Mouse (Mus musculus) frontal cortex, postnatal 25 days (tissue): ENCODE data around the gene Rai1.

Source experiments
- DNase-seq, 2 experiments: peaks; one replicate each; pipeline ENCODE4 v3.0.0; 2022; ENCODE audit warnings: low spot score in 2 of 2

Gene Rai1

DNA sequence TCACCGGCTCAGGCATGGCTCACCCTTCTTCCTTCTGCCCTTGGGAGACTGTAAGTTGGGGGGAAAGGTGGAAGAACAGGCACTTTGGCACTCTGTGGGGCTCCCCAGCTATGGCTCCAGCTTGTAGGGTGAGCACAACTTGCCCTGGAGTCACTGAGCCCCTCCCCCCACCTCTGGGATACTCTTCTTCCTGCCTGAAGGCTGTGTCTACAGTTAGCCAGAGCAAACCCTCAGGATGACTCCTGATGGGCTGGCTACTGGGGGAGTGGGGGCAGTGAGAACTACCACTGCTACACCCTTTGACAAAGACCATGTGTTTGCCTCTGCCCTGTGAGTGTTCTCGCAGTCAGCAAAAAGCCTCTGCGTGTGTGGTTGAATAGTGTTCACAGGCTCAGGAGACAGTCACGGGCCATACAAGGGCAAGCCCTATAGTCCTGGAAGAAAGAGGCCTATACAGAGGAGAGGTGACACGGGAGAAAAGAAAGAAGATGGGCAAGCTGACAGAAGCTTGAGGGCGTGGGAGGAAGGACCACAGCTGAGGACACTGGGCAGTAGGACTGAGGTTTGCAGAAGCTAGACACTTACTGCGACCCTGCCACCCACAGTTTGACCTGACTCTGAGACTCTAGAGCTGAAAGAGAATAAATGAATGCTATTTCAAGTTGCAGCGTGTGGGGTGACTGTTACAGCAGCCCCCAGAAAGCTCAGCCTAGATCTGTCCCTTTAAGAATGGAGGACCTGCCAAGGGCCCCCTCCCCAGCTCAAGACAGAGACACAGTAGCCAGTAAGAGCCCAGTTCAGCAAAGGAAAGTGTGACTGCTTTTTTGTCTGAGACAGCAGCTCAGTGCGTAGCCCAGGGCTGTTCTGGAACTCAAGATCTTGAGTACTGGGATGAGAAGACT is 9.7 kb upstream of the Rai1 start:
- no peak for DNase-seq

DNA sequence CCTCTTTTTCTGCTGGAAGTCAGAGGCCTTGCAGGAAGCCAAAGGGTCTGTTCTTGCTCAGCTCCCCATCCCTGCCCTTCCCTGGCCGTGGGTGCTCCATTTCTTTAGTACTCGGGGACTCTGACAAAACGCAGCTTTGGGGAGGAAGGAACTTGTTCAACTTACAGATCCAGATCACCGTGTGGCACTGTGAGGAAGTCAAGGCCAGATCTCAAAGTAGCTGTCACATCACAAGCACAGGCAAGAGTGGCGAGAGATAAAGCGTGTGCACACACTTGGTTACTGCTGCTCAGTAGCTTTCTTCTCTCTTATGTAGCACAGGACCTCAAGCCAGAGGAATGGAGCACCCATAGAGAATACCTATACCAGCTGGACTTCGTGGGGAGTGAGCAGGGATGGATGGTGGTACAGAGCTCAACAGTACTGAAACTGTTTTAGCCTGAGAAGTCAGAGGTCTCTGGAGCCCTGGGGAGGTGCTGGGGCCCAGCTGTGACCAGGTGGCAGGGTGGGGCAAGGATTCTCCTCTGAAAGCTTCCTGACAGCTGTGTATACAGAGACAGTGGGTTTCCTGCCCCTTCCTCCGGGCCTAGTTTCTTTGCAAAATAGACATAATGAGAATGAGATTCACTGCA is 5.1 kb upstream of the Rai1 start:
- DNase-seq, result no peak

DNA sequence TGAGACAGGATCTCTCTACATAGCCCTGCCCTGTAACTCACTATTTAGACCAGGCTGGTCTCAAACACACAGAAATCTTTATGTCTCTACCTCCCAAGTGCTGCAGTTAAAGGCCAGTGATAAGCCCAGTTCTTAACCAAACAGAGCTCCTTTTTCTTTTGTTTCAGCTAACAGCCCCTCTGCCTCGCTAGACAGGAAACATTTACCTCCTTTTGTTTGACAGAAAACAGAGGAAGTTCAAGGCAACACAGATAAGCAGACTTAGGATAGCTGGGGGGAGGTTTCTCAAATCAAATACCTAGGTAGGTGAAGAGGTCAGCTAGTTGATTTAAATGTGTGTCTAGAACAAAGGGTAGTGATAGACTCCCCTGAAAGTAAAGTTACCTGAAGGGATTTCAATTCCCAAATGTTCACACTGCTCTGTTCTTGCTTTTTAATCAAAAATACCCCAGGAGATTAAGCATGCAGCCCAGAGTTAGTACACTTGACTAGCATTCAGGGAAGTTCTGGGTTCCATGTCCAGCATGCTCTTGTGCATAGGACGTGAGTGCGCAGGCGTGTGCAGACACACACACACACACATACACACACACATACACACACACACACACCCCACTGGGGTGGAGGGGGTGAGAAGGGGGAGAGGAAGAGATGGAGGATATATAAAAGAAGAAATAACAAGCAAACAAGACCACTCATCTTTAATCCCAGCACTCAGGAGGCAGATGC is 3.8 kb upstream of the Rai1 start:
- DNase-seq, result no peak

DNA sequence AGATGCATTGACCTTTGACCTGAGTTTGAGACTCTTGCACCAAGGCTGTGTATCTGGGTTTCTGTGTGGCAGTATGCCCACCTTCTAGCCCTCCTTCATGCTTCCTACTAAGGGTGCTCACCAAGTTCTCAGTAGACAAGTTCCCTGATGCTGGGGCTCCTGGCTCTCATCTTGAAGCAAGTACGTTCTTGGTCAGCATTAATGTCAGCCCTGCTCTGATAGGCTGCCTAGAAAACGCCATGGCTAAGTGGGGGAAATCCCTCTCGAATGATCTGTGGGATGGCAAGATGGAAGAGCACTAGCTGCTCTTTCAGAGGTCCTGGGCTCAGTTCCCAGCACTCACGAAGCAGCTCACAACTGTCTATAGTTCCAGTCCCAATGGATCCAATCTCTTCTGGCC is 2.8 kb upstream of the Rai1 start:
- DNase-seq, result no peak

DNA sequence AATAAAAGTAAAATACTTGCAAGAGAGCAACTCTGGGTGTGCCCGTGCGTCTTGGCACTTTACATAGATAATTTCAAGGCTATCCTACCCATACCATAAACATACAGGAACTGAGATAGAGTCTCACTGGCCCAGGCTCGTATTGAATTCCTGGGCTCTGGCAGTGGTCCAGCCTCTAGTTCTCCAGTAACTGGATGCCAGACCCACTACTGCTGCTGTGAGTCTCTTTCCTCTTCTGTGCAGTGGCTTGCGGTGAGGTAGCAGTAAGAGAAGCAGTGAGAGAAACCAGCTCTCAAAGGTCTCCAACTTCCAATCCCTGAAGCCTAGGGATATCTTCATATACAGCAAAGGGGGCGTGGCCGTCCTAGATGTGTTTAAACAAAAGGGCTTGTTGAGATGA is 2.1 kb upstream of the Rai1 start:
- no peak for DNase-seq

DNA sequence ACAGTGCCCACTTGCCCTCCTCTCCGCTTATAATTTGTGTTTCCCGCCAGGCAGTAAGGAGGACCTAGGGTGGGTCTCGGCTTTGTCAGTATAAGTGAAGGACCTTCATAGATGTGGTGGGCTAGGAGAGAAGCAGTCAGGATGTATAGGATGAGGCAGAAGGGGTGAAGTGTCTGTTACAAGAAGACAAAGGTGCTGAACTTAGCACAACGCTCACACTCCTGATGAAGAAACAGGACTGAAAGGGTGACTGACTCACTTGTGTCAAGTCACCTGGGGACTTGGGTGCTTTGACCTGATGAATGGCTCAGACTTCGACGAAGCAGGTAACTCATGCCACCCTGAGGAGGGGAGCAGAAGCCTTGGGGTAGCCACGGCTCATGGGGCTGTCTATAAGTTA is 1.2 kb upstream of the Rai1 start:
- no peak for DNase-seq

DNA sequence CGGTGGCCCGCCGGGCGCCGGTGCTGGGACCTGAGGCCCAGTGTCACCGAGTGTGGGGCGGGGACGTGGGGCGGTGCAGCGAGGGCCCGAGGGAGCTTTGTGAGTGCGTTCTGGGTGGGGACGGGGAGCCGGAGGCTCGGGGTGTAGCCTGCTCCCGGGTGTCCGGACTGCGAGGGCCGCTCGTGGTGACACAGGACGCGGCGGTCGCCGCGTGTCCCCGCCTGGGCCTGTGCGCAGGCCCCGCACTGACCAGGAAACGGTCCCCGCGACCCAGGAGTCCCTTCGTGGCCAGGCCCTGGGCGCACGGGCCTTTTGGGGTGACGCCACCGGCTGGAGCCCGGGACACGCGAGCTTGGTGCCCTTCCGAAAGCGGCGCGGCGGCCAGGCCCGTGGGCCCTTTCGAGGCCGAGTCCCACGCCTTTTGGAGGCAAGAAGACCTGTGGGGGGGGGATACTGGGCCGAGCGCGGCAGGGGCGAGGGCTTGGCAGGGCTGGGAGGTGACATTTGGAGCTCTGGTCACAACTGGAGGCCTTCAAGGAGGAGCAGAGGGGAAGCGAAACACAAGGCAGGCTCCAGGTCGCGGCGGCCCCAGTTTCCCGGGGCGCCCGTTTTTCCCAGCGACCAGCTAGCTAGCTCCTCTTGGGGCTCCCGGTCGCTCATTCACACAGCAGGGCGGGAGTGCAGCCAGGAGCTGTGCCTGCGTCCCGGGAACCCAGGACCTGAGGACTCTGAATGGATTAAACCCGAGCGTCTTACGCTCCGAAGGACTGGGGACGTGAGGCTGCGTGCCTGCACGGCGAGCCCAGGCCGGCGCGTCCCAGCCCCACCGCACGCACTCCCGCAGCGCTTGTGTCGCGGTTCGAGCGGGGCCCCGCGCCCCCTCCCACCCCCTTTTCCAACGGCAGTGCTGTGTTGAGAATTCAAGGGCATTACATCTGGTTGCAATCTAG is 1.1 kb downstream of the Rai1 start:
- DNase-seq, result peak; percentile 38 to 47

DNA sequence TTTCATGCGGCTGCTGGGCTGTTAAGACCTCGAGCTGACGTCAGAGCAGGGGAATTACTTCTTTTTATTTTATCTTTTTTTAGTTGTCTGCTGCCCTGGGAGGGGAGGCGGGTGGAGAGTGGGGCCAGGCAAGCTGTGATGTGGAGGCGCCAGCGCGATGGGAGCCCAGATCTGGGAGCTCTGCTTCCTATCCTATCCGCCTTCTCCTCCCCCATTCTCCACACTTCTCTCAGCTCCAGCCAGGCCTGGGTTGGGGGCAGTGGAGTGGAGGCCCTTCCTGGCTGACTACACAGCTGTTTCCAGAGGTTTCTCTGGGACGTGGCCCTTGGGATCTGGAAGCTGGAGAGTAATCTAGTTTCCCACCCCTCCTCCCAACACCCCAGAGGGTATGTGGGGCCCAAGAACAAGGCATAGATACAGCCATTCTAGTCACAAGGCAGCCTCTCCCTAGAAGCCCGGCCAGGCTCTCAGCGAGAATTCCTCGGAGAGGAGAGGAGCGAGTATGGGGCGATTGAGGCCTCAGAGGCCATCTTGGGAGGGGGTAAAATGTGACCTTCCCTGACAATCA is 1.8 kb downstream of the Rai1 start:
- peak; percentile 37 to 62 for DNase-seq

DNA sequence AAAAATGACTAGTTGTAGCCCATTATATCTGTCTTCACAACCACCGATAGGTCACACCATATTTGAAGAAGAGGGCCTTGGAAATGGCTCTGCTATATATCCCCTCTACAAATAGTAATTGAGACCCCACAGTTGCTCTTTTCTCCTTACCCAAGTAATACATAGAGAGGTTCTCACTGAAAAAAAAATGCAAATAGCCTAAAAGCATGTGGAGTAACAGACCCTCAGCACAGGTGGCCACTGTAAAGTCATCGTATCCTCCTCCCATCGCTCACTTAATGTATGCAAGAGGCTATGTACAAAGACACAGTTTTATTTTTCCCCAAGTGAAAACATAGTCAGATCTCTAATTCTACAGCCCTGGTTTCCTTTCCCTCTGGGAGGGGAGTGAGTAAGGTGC is 2.6 kb downstream of the Rai1 start:
- no peak for DNase-seq

DNA sequence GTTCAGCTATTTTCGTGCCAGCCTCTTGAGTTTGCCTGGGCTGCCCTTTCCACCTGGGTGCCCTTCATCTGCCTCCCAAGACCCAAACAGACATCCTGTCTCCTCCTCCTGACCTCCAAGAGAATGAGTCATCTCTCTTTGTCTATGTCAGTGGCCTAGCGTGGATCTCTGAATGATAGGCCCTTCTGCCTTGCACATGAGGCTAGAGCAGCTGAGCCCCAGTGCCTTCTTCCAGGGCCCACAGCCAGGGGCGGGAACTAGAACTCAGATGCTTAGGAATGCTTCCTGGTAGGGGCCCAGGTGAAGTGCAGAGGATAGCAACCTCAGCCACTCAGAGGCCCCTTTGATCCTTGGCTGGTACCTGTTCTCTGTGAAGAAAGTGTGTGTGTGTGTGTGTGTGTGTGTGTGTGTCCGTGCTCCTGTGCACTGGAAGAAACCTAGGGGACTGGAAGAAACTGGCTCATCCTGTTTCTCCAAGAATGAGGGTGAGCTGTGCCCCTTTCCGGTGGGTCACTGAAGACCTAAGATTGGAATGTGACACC is 3.9 kb downstream of the Rai1 start:
- DNase-seq, result no peak

DNA sequence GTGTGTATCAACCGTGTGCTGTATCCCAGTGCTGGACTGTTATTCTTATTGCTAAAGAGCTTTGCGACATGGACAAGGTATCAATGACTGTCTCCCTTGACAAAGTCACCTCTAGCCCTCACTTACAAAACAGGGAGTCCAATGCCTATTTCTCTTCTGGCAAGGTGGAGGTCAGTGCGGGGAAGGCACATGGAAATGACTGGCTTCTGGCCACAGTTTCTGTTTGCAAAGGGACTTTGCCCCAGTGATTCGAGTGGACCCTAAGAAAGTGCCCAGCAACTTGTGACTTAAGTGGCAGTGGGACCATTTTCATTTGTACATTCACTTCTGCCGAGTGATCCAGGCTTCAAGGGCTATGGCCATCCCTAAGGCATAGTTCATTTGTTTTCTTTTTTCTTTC is 5.6 kb downstream of the Rai1 start:
- no peak for DNase-seq

DNA sequence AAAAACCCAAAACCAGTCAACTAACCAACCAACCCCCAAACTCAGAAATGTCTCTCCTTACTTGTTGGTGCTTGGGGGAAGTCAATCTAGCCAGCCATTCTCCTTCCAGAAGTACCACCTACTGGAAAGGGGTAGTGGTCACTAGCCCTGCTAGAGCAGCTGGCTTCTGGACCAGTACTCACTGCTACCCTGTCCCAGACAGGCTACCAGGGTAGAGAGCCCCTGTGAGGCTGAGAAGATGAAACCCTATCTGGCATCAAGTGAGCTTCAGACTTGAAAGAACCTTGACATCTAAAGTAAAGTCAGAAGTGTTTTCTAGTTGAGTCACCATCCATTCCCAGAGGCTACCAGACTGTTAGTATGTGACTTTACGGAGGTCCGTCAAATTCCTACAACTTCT is 6.8 kb downstream of the Rai1 start:
- no peak for DNase-seq

DNA sequence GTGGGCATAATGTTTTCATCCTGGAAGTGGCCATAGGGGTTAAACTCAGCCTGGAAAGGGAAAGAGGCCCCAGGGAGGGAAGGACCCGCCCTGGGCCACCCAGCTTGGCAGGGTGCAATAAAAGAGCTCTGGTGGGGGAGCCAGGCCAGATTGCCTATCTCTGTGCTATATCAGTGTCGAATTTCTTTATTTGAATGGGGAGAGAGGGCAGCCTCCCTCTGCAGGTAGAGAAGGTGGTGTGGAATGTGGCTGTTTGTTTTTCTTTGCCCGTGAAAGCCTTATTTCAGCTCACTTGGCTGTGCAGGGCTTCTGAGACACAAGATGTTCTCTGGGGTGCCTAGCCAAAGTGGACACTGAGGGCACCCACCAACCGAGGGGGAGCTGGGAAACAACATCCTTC is 8.8 kb downstream of the Rai1 start:
- DNase-seq, result no peak

DNA sequence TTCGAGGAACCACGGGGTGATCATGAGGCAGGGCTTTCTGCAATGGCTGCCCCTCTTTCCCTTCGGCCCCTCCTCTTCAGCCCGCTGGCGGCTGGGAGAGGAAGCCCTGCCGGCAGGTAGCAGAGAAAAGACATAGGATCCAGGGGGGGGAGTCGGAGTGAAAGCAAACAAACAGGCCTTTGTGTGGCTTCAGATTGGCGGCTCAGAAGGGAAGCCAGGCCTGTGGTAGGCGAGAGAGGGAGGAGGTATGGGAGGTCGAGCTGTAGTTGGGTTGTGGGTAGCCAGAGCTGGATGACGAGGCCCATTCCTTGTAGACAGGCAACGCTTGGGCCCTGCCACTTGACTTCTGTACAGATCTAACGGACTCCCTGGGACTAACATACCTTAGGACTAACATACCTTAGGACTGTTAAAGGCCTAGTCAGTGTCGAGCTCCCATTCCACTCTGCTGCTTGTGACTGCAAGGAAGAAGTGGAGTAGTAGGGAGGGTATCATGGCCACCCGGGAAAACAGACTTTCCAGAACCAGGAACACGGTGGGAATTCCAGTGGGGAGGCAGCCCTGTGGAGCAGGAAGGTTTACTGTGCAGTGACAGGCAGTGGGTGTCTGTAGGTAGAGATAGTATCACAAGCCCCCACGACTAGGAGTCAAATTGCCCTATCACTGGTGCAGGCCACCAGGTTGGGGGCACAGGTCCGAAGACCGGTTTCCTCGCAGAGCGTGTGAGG is 9.6 kb downstream of the Rai1 start:
- peak in 1 of 2 experiments; percentile 22 for DNase-seq

DNA sequence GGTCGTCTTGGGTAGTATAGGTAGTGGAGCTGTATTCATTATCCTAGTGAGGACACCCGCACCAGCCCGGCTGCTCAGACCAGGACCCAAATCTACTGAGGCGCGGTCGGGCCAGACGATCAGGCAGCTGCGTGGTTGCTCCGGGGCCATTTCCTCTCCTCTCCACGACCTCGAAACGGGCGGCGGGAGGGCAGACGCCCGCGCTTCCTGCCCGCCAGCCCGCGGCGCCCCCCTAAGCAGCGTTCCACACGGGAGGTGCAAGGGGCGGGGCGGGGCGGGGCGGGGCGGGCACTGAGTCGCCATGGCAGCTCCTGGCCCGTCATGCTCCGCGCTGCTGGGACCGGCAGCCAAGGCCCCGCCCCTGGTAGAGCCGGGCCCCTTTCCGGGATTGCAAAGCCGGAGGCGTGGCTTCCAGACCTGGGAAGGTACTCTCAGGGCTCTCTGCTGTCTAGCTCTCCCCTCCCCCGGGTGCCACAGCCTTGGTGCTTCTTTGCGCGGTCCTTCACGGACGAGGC is 10.3 kb downstream of the Rai1 start:
- DNase-seq, result peak; percentile 60 to 68

DNA sequence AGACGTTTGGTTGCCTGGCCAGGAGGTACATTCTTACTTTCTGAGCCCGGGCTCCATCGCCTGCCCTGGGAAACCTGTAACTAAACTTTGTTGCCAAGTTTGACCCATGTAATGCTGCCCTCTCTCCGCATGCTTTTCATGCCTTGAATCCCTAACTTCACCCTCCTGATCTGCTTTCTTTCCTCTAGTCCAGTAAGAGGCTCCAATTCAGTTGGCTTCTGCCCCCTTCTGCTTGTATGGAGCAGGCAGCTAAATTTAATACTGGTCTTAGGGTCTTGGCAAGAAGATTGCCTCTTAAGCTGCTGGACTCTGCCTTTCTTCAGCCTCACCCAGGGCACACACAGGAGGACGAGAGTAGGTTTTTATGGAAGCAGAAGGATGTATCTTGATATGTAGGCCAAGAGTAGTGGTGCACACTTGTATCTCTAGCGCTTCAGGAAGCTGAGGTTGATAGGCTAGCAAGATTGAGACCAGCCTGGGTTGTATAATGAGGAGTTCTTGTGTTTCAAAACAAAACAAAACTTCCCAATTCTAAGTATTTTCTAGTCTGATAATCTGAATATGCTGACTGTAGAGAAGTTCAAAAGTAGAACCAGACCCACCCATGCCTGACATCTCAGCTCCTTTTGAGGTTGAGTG is 10.9 kb downstream of the Rai1 start:
- no peak for DNase-seq

DNA sequence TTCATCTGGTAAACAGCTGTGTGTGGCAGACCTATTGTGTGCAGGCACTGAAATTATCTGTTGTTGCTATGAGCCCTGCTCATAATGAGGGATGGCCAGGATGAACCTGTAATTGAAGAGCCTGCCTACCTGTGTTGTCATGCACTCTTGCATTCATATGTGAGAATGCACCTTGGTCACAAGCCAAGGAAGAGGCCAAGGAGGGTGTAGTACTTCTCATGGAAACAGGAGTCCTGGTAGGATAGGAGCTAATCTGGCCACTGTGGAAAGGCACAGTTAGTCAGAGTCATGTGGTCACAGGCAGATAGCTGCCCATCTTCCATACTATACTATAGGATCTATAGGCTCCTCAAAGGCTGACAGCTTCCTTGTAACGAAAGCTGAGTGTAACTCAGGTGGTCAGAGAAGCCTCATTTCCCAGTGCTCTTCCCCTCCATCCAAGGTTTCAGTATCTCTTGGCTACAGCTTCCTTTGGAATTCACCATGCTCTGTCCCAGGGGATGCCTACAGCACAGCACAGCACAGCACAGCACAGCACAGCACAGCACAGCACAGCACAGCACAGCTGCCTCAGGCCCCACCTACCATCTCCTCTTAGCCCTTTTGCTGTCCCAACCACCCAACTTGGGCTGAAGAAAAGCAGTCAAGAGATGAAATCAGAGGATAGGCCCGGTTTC is 15.9 kb downstream of the Rai1 start:
- no peak for DNase-seq

DNA sequence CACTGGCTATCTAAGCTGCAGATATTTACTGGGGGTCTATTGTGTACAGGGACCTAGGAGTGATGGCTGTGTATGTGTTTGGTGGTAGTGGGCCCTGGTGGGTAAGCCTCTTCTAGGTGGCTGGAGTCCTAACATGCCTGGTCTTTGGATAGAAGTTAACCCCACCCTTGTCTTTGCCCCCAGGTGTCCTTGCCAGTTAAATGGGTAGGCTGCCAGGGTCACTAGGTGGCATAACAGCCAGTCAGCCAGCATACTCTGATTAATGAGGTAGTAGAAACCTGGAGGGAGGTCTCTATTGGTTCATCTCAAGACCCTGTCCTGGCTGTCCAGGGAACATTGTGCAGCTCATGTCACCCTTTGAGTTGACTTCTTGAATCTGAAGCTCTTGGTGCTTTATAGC is 17.8 kb downstream of the Rai1 start:
- DNase-seq, result no peak

DNA sequence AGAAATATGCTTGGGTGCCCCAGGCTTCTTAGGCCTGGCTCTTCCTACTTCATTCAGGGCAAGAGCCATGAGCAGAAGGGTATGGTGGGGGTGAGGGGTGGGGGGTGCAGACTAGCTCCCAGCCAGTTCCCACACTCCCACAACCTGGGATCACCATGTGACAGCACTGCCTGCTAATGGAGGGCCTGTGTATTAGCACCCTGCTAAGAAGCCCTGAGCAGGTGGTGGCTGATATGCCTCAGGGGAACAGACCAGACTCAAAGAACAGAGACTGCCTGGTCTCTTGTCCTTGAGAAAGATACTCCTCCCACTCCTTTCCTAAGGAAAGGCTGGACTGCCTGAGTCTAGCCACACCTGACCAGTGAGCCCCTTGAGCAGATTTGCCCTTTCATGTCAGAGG is 22.2 kb downstream of the Rai1 start:
- no peak for DNase-seq
